7 mouse cellular contexts compared by ENCODE assay signal in genomic region chr10:81499250-81499901, GRCm38 (mm10). TPM values are rescaled to one million over a fixed set of nuclear protein-coding genes. Genes with fewer than 3 reads are reported as not detected.
A peak's percentile ranks its signal among the peaks of the same experiment; 100 is the strongest.
DNase-seq lines count a peak whose midpoint lies in the region; ATAC-seq and TF ChIP-seq lines count a peak whose summit lies in the region.

No protein-coding gene starts in this region.

- 59% methylated on average over 23 of the region's 23 CpGs for WGBS in heart, embryonic 16.5 days
- WGBS in liver, embryonic 13.5 days (ENCODE audit: insufficient replicate concordance), result 40% methylated on average over 23 of the region's 23 CpGs

- no peak for TF ChIP-seq CTCF in left cerebral cortex, adult 2 months (IDR thresholded peaks at IDR 0.05)

- H3K9ac ChIP-seq in heart, embryonic 16.5 days (ENCODE audit: low read length), result peak overlapping the region; percentile 5; the same call in 1 of the 2 replicates
- peak overlapping the region; percentile 68 for H3K9ac ChIP-seq in liver, embryonic 13.5 days

- H3K27ac ChIP-seq in left cerebral cortex, adult 2 months, result peak overlapping the region; percentile 47; the same call in 1 of the 2 replicates
- H3K27ac ChIP-seq in heart, embryonic 16.5 days (ENCODE audit: low read length), result no peak overlapping the region
- H3K27ac ChIP-seq in liver, embryonic 13.5 days, result peak overlapping the region; percentile 73

- intact Hi-C loops in left cerebral cortex, adult 2 months (cut with DNase I), result no loop called here

- ATAC-seq in heart, embryonic 16.5 days (replicated peaks; ENCODE audit: extremely low read depth, insufficient read depth, low FRiP score), result no peak
- no peak for ATAC-seq in liver, embryonic 13.5 days (ENCODE audit: low read depth)

- H3K36me3 ChIP-seq in heart, embryonic 16.5 days (ENCODE audit: control insufficient read depth, insufficient read depth), result no peaks in the 10 kb centered on the region
- H3K36me3 ChIP-seq in liver, embryonic 13.5 days, result peaks cover 2% of the 10 kb centered on the region; the same call in 1 of the 2 replicates

- no peak for DNase-seq in left cerebral cortex, adult 2 months (ENCODE audit: extremely low spot score in 1 of 2, low spot score in 2 of 2)
- no peak for DNase-seq in left cerebral cortex, adult 18-20 months (ENCODE audit: low spot score in 2 of 2)
- DNase-seq in liver, embryonic 13.5 days, result no peak
- DNase-seq in spleen, postnatal 14 days (ENCODE audit: low spot score in 2 of 2), result peak; percentile 63 to 70
- DNase-seq in right cerebral cortex, postnatal 14 days, result no peak
- DNase-seq in retina, embryonic 14.5 days (ENCODE audit: low spot score), result no peak

- H3K4me3 ChIP-seq in left cerebral cortex, adult 2 months, result no peak overlapping the region
- peak overlapping the region; percentile 13; the same call in 1 of the 2 replicates for H3K4me3 ChIP-seq in heart, embryonic 16.5 days (ENCODE audit: low read length)
- peak overlapping the region; percentile 88 for H3K4me3 ChIP-seq in liver, embryonic 13.5 days (replicated peaks)

- peaks cover 14% of the 10 kb centered on the region for H3K4me1 ChIP-seq in heart, embryonic 16.5 days (ENCODE audit: control insufficient read depth, insufficient read depth, low read length)
- H3K4me1 ChIP-seq in liver, embryonic 13.5 days (replicated peaks), result peaks cover 60% of the 10 kb centered on the region

- H3K4me2 ChIP-seq in heart, embryonic 16.5 days (ENCODE audit: low read depth, low read length), result peak overlapping the region; percentile 19
- peak overlapping the region; percentile 67 for H3K4me2 ChIP-seq in liver, embryonic 13.5 days

- H3K9me3 ChIP-seq in heart, embryonic 16.5 days (replicated peaks; ENCODE audit: control insufficient read depth, low read length), result no peaks in the 10 kb centered on the region
- no peaks in the 10 kb centered on the region for H3K9me3 ChIP-seq in liver, embryonic 13.5 days (replicated peaks)

- H3K27me3 ChIP-seq in heart, embryonic 16.5 days (ENCODE audit: control insufficient read depth, insufficient read depth, low read length), result peaks cover 4% of the 10 kb centered on the region; the same call in 1 of the 2 replicates
- H3K27me3 ChIP-seq in liver, embryonic 13.5 days, result 0 out of 2 replicates have a peak, but pooled peaks cover 6% of the 10 kb centered on the region

RNA-seq across cellular contexts. Expression of gene S1pr4, which starts 0.6 kb away (rescaled TPM):
- total RNA-seq in left cerebral cortex, adult 2 months (2021), result under 1 TPM; 0.56 to 0.70 TPM
- total RNA-seq in left cerebral cortex, adult 18-20 months (2021), result under 1 TPM; 0.58 to 0.82 TPM
- 1.5 and 2.1 TPM in 2 replicates for polyA plus RNA-seq in heart, embryonic 16.5 days (2015; fragmentation: Nextera tagmentation; extraction: Ambion mirVana)
- 2.3 and 2.4 TPM in 2 replicates for polyA plus RNA-seq in liver, embryonic 13.5 days (2015; fragmentation: Nextera tagmentation; extraction: Ambion mirVana)

RNA-seq across cellular contexts. Expression of gene Ncln, which starts 3.2 kb away (rescaled TPM):
- 10 to 100 TPM; 78.3 to 80.8 TPM for total RNA-seq in left cerebral cortex, adult 2 months (2021)
- 10 to 100 TPM; 68.1 to 85.1 TPM for total RNA-seq in left cerebral cortex, adult 18-20 months (2021)
- polyA plus RNA-seq in heart, embryonic 16.5 days (2015; fragmentation: Nextera tagmentation; extraction: Ambion mirVana), result 55.7 and 59.8 TPM in 2 replicates
- 41.5 TPM in 2 replicates for polyA plus RNA-seq in liver, embryonic 13.5 days (2015; fragmentation: Nextera tagmentation; extraction: Ambion mirVana)

RNA-seq across cellular contexts. Expression of gene Celf5, which starts 16.9 kb away (rescaled TPM):
- total RNA-seq in left cerebral cortex, adult 2 months (2021), result 100 to 1,000 TPM; 284 to 288 TPM
- 100 to 1,000 TPM; 242 to 259 TPM for total RNA-seq in left cerebral cortex, adult 18-20 months (2021)
- polyA plus RNA-seq in heart, embryonic 16.5 days (2015; fragmentation: Nextera tagmentation; extraction: Ambion mirVana), result 0.24 TPM in 2 replicates
- 0.13 and 0.15 TPM in 2 replicates for polyA plus RNA-seq in liver, embryonic 13.5 days (2015; fragmentation: Nextera tagmentation; extraction: Ambion mirVana)

RNA-seq across cellular contexts. Expression of gene Gna15, which starts 24.6 kb away (rescaled TPM):
- total RNA-seq in left cerebral cortex, adult 2 months (2021), result 1 to 10 TPM; 1.3 to 2.8 TPM
- total RNA-seq in left cerebral cortex, adult 18-20 months (2021), result 1 to 10 TPM; 2.6 to 3.5 TPM
- 1.1 and 1.3 TPM in 2 replicates for polyA plus RNA-seq in heart, embryonic 16.5 days (2015; fragmentation: Nextera tagmentation; extraction: Ambion mirVana)
- polyA plus RNA-seq in liver, embryonic 13.5 days (2015; fragmentation: Nextera tagmentation; extraction: Ambion mirVana), result 7.2 and 7.5 TPM in 2 replicates

RNA-seq across cellular contexts. Expression of gene Nfic, which starts 43.9 kb away (rescaled TPM):
- 10 to 100 TPM; 93.4 to 94.9 TPM for total RNA-seq in left cerebral cortex, adult 2 months (2021)
- total RNA-seq in left cerebral cortex, adult 18-20 months (2021), result 10 to 100 TPM; 84.7 to 91.7 TPM
- polyA plus RNA-seq in heart, embryonic 16.5 days (2015; fragmentation: Nextera tagmentation; extraction: Ambion mirVana), result 54.7 and 61.1 TPM in 2 replicates
- polyA plus RNA-seq in liver, embryonic 13.5 days (2015; fragmentation: Nextera tagmentation; extraction: Ambion mirVana), result 9.8 and 9.9 TPM in 2 replicates

Comparison
In these comparisons a context has a peak if more than half of its experiments do, and no peak if none do; other contexts are left out.
1. DNase-seq: peak in spleen, postnatal 14 days (2 of 2); none in left cerebral cortex, adult 2 months (0 of 2), left cerebral cortex, adult 18-20 months (0 of 2), liver, embryonic 13.5 days (single experiment), right cerebral cortex, postnatal 14 days (single experiment) and retina, embryonic 14.5 days (single experiment).